Mouse (Mus musculus) cerebellum, adult 8-10 months (tissue): Measurements from ENCODE around the gene Zfp978.
"Not testable (repeated sequence)": the region's sequence is repeated elsewhere in the genome, so short reads cannot be mapped to it uniquely, and the experiment has no call there.

Source experiments
- DNase-seq: peaks from one replicate; pipeline ENCODE4 v3.0.0; 2022

The Zfp978 gene

DNA sequence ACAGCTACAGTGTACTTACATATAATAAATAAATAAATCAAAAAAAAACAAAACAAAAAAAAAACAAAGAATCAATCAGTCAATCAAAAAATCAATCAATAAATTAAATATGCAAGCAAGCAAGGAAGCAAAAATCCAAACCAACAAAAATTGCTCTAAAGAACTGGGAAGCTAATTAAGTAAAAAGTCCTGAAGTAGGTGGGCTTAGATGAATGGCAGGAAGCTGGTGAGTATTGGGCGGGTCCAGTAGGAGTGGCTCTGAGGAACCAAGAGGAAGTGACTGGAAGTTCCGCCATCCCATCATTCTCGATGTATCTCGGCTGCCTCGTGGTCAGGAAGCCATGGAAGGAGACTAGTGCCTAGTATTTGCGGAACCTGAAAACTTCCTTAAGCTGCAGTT is at the start of gene Zfp978:
Gene Zfp978, plus strand, starts transcription at position 301 of the 400 bp plus-strand sequence.
- not testable (repeated sequence) for DNase-seq

DNA sequence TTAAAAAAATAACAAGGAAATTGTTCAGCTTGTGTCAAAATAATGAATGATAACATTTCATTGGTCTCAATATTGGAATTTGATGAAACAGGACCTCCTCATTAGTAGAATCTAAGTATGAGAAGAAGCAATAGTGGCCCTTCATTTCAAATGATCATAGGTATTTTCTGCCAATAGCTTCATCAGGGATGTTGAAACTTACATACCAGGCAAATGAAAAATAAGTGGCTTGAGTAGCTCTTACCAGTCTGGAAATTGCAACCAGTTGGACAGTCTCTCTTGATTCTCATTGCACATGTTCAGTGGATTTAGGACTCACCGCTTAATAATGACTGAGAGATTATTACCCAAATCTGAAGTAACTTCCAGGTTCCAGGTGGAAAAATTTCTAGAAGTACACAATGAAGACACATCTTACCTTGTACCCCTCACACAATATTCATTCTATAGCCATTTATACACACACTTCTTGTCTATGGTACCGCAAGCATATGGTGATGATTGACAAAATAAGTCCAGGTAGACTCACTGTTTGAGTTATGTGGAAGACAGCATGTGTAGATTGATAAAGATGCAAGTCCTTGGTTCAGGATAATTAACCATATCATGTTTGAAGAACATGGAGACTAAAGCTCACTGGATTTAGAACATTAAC is 25.9 kb upstream of the Zfp978 start:
- DNase-seq = not testable (repeated sequence)

DNA sequence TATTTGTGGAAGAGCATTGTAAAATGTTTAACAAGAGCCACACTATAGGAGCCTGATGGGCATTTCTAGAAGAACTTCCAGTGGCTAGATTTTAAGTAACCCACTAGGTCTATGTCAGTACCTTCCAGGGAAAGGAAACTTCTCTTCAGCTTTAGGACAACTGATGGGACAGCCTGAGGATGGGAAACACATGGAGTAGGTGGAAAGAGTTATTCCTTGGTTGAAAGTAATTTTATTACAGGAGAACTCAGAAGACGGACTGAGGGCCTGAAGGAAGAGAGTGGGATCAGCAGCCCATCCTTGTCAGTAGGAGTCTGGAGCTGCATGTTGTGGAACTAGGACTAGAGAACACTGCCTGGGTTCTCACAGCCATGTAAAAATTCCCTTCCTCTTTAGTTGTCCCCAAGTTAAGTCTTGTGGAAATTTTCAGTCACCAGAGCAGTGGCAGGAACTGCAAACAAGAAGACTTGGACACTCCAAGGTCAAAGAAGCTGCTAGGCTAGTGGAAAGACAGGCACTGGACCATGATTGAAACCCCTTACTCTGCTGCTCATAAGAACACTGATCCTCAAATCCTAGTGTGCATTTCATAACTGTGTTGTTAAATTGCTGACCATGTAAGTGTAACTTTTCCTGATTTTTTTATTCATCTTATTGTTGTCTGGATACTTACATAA is 25.3 kb upstream of the Zfp978 start:
- DNase-seq = not testable (repeated sequence)

- DNase-seq = not testable (repeated sequence)
Observed at GRCm38 (mm10) chr4:147336368-147337195, 24.5 kb upstream of the Zfp978 start.

DNA sequence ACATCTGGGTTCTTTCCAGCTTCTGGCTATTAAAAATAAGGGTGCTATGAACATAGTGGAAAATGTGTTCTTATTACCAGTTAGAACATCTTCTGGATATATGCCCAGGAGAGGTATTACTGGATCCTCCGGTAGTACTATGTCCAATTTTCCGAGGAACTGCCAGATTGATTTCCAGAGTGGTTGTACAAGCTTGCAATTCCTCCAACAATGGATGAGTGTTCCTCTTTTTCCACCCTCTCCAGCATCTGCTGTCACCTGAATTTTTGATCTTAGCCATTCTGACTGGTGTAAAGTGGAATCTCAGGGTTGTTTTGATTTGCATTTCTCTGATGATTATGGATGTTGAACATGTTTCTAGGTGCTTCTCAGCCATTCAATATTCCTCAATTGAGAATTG is 23.6 kb upstream of the Zfp978 start:
- DNase-seq = not testable (repeated sequence)

DNA sequence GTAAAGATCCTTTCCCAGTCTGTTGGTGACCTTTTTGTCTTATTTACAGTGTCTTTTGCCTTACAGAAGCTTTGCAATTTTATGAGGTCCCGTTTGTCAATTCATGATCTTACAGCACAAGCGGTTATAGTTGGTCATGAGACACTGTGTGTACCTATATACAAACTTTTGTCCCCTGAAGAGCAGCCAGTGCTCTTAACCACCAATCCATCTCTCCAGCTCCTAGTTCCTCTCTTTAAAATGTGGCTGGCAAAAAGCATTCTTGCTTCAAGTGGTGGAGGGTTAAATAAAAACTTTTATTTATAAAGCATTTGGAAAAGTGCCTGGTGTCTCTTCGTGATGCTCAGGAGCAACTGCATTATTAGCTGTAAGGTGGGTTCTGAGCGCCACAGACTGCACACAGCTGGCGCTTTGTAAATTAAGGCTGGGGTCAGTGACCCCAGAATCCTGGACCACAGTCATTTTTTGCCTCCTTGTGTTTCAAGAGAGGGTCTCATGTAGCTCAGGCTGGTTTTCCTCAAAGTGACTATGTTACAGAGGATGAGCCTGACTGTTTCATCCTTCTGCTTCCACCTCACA is 23.0 kb upstream of the Zfp978 start:
- no peak for DNase-seq

DNA sequence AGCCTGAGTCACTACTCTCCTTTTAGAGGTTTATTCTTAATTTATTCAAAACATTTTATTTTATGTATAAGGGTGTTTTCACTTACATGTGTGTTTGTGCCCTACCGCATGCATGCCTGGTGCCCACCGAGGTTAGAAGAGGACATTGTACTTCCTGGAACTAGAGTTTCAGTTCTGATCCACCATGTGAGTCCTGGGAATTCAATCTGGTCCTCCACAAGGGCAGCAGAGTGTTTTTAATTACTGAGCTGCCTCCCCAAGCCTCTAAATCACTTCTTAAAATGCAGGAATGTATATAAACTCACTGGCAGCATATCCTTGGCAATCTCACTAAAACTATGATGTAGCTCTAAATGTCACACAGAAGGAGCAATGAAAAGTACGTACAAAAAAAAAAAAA is 22.4 kb upstream of the Zfp978 start:
- not testable (repeated sequence) for DNase-seq

- DNase-seq = not testable (repeated sequence)
Observed at GRCm38 (mm10) chr4:147339601-147340219, 21.4 kb upstream of the Zfp978 start.

DNA sequence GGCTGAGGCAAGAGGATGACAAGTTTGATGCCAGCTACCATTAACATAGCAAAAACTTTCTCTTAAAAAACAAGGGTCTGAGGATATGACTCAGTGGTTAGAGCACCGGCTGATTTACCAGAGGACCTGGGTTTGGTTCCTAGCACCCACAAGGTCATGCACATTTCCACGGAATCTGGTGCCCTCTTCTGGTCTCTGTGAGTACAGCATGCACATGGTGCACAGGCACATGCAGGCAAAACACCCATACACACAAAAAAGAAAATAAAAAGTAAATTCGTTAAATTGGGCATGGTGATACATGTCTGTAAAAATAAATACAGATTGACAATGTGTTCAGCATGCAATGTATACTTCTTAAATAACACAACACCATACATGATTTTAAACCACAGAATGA is 20.9 kb upstream of the Zfp978 start:
- not testable (repeated sequence) for DNase-seq

DNA sequence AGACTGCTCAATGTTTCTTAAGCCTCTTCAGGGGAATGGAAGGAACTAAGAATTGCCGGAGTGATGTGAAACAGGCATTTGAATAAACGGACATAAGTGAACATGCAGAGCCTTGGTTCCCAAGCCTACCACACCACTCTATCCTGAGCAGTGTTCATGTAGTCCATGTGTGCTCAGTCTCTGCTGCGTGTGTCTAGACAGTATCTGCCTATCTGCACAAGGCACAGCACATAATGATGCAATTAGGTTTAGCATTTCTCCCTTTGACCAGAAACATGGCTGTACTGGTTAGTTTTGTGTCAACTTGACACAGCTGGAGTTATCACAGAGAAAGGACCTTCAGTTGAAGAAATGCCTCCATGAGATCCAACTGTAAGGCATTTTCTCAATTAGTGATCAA is 20.2 kb upstream of the Zfp978 start:
- DNase-seq = not testable (repeated sequence)

GRCm38 (mm10) chr4:147343042-147343908 is 17.8 kb upstream of the Zfp978 start:
- not testable (repeated sequence) for DNase-seq

DNA sequence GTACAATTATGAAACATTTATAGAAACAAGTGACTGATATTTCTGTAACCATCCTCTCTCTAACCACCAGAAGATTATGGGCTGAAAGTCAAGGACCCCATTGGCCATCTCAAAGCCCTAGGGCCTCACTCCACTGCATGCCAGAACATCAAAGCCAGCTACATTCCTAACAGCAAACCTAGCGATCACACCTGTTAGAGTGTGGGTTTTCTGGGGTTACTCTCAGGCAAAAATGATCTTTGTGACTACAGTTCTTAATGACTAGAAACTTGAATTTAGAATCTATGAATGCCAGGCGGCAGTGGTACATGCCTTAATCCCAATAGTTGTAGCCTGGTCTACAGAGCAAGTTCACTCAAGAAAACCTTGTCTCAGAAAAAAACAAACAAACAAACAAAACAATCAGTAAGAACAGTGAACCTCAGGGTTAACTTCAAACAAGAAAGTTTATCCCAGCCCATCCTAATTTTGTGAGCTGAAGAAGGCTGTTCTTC is 16.0 kb upstream of the Zfp978 start:
- not testable (repeated sequence) for DNase-seq

- not testable (repeated sequence) for DNase-seq
Observed at GRCm38 (mm10) chr4:147346361-147347035, 14.6 kb upstream of the Zfp978 start.

- not testable (repeated sequence) for DNase-seq
Observed at GRCm38 (mm10) chr4:147347300-147347699, 13.8 kb upstream of the Zfp978 start.

- DNase-seq = not testable (repeated sequence)
Observed at GRCm38 (mm10) chr4:147347880-147348279, 13.2 kb upstream of the Zfp978 start.

- not testable (repeated sequence) for DNase-seq
Observed at GRCm38 (mm10) chr4:147348401-147348800, 12.7 kb upstream of the Zfp978 start.

GRCm38 (mm10) chr4:147348906-147349686 is 12.0 kb upstream of the Zfp978 start:
- not testable (repeated sequence) for DNase-seq

GRCm38 (mm10) chr4:147349687-147350415 is 11.3 kb upstream of the Zfp978 start:
- DNase-seq = not testable (repeated sequence)

DNA sequence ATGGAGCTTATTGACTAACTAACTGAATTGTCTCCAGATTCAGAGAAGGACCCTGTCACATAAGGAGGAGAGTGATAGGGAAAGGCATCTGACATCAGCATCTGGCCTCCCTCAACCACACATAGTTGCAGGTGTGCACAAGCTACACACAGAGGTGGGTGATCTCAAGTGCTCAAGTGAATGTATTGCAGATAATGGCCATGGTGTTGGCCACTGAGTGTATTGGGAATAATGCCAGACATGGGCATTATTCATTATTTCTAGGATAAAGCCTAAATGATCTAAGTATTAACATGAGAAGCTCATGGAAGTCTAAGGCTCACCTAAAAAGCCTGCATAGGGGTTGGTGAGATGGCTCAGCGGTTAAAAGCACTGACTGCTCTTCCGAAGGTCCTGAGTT is 10.6 kb upstream of the Zfp978 start:
- DNase-seq = not testable (repeated sequence)
